Mouse (Mus musculus) kidney, adult 2 months (tissue): ENCODE results near the gene Mindy1.

Experiments
- CTCF ChIP-seq: fragments of 200-500 bp; conservative IDR thresholded peaks from 2 replicates; pipeline ENCODE4 v1.5.1; 2011; ENCODE audit warnings: low read depth, mild to moderate bottlenecking, control low read depth, low read length, moderate library complexity, mixed read lengths; ENCODE audit not compliant: insufficient read depth, insufficient read length
- POLR2A ChIP-seq: fragments of 200-500 bp; IDR thresholded peaks from one replicate; pipeline ENCODE4 v1.6.1; 2011; ENCODE audit warnings: low read depth, low read length, control low read depth

DNA sequence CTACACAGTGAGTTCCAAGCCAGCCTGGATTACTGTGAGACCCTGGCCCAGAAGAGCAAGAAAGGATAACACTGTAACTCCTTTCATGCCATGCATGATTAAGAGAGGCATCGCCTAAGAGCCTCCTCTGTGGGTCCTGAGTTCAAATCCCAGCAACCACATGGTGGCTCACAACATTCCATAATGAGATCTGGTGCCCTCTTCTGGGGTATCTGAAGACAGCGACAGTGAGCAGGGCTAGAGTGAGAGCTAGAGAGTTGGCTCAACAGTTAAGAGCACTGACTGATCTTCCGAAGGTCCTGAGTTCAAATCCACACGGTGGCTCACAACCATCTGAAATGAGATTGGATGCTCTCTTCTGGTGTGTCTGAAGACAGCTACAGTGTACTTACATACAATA is 6.7 kb upstream of the Mindy1 start:
- TF ChIP-seq CTCF (no peak), POLR2A (no peak)
